Mouse (Mus musculus): ENCODE data around the gene Pim3.

Pim3 gene

DNA sequence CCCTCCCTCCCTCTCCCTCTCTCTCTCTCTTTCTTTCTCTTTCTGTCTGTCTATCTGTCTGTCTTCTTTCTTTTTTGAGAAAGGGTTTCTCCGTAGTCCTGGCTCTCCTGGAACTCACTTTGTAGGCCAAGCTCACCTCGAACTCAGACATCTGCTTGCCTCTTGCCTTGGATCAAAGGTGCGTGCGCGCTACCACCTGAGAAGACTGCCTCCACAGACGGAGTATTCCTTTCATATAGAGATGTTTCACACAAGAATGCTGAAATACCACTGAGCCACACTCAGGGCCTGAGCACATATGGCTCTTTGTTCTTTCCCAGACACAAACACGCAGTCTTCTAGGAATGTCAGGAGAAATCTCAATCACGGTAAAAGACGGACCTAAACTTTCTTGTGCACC, 21.4 kb downstream of the Pim3 start:
- DNase-seq: no peak

- DNase-seq: no peak
These were observed 23.4 kb downstream of the Pim3 start for GRCm38 (mm10) chr15:88885376-88885775.

GRCm38 (mm10) chr15:88889032-88889431, 27.0 kb downstream of the Pim3 start:
- DNase-seq: no peak

DNA sequence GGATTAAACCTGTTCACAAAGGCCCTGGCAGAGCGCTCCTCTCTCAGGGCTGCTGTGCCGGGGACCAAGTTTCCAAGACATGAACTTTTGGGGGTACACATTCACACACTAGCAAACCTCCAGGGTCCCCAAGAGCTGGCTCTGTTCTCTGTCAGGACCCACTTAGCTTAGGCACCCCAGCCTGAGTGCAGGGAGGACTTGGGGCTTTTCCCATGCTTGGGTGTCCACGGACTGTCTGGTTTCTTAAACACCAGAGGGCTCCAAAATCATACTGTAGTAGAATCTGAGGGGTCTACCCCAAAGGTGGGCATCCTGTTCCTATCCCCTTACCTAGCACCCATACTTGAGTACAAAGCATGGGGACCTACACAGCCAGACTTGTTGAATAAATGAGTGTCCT, 28.0 kb downstream of the Pim3 start:
- no peak for DNase-seq

- DNase-seq: peak; percentile 80
These were observed 29.0 kb downstream of the Pim3 start for GRCm38 (mm10) chr15:88890751-88891675.

DNA sequence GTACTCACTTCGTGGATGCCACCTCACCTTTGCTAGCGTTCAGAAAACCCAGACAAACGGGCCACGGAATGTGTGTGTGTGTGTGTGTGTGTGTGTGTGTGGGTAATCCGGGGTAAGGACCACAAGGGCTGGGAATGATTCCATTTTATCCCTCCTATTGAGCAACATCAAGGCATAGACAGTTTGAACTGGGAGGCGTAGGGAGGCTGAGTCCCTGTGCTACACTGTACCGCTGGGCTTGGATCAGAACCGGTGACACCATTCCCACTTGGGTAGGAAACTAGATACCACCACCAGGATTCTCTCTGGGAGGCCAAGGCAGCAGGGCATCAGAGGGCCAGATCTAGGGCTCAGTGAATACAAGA, 29.7 kb downstream of the Pim3 start:
- DNase-seq: no peak

GRCm38 (mm10) chr15:88892252-88892651, 30.3 kb downstream of the Pim3 start:
- no peak for DNase-seq

- no peak for DNase-seq
These were observed 30.9 kb downstream of the Pim3 start for GRCm38 (mm10) chr15:88892876-88893275.

- no peak for DNase-seq
These were observed 33.1 kb downstream of the Pim3 start for GRCm38 (mm10) chr15:88895119-88895518.

GRCm38 (mm10) chr15:88895891-88896290, 33.9 kb downstream of the Pim3 start:
- DNase-seq: no peak

DNA sequence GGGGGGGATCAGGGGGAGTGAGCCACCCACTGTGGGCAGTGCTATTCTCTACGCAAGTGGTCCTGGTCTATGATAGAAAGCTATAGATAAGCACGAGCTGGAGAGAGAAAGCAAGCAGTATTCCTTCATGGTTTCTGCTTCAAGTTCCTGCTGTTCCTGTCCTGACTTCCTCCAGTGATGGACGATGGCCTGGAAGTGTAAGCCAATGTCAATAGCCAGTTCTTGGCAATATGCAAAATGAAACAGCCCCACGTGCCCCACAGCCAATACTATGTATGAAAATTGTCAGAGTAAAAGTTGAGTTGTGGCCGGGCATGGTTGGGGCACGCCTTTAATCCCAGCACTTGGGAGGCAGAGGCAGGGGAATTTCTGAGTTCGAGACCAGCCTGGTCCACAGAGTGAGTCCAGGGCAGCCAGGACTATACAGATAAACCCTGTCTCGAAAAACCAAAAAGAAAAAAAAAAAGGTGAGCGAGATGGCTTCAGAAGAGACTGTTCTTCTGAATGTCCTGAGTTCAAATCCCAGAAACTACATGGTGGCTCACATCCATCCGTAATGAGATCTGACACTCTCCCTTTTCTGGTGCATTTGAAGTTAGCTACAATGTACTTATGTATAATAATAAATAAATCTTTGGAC, 34.5 kb downstream of the Pim3 start:
- DNase-seq: no peak

DNA sequence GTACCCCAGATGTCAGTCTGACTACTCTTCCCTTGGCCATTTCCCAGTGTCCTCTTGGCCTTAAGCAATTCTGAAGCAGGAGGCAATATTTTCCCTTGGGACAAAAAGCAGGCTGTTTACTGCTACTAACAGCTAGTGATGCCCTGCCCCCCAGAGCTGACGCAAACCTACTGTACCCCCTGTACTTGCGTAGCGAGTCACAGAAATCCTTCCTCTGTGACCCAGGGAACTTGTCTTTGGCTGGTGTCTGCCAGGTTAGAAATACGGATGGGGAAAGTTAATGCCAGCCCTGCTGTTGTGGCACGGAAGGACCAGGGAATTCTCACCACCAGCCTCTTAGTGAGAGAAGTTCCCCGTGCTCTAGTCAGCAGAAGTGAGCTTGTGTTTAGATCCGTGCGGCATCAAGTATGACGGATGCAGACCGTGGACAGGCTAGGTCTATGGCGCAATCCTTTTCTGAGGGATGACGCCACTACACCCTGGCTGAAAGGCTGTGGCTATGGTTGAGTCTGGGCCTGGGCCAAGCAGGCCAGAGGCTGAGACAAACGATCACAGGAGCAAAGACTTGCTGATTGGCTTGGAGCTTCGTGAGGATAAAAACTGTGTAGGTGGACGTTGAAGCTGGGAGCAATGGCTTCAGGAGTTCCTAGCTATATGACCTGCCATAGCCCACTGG, 40.4 kb downstream of the Pim3 start:
- DNase-seq: no peak

- DNase-seq: no peak
These were observed 41.1 kb downstream of the Pim3 start for GRCm38 (mm10) chr15:88903086-88903485.

- DNase-seq: no peak
These were observed 42.2 kb downstream of the Pim3 start for GRCm38 (mm10) chr15:88904056-88904811.

GRCm38 (mm10) chr15:88906347-88906746, 44.4 kb downstream of the Pim3 start:
- no peak for DNase-seq

DNA sequence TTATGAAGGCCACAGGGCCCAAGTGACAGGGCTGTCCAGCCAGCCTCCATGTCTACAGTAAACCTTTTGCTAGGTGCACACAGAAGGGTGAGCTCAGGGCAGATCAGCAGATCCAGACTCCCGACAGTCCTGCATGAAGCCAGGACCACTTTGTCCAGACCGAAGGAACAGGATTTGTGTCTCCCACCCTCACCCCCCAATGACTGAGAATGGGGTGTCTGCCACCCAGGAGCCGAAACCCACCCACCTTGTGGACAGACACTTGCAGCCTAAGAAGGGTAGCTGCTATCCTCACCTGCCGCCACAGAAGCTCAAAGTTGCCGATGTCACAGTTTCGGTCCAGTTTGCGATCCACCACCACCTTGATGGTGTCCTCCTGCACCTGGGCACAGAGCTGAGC, 53.1 kb downstream of the Pim3 start:
- DNase-seq: no peak

Measured in cerebellum, adult 11 months (tissue).